Mouse (Mus musculus) left cerebral cortex, adult 2 months (tissue): Measurements from ENCODE around the gene Ahnak. TPM values are rescaled to one million over a fixed set of nuclear protein-coding genes. Genes with fewer than 3 reads are reported as not detected.
A peak's percentile ranks its signal among the peaks of the same experiment; 100 is the strongest.
"Not testable (repeated sequence)": the region's sequence is repeated elsewhere in the genome, so short reads cannot be mapped to it uniquely, and the experiment has no call there.

Experiments
- DNase-seq, 2 experiments: peaks; one replicate each; pipeline ENCODE4 v3.0.0; 2021 to 2022; ENCODE audit warnings: low spot score in 2 of 2, mixed read lengths in 1 of 2; ENCODE audit errors: extremely low spot score in 1 of 2
- H3K27ac ChIP-seq: fragments of 200-600 bp; 2 replicates; pipeline ENCODE4 v1.8.1; 2022
- H3K4me3 ChIP-seq: fragments of 200-600 bp; 2 replicates; pipeline ENCODE4 v1.8.1; 2022
- CTCF ChIP-seq: fragments of 200-600 bp; IDR thresholded peaks from 2 replicates; pipeline ENCODE4 v1.8.1; 2022; ENCODE audit warnings: antibody characterized with exemption, mild to moderate bottlenecking, moderate library complexity
- intact Hi-C: fragments of 180-260 bp; cut with DNase I; formaldehyde crosslinking; loops from one replicate; pipeline ENCODE4 v1.15.1; 2025
- total RNA-seq, 2 experiments: library from RNA; stranded (reverse); gene quantifications; 2 replicates each; pipeline ENCODE4 v1.2.3; 2021

The Ahnak gene
- total RNA-seq, 2 experiments from 2014 or later, result 22.5 to 32.2 TPM

DNA sequence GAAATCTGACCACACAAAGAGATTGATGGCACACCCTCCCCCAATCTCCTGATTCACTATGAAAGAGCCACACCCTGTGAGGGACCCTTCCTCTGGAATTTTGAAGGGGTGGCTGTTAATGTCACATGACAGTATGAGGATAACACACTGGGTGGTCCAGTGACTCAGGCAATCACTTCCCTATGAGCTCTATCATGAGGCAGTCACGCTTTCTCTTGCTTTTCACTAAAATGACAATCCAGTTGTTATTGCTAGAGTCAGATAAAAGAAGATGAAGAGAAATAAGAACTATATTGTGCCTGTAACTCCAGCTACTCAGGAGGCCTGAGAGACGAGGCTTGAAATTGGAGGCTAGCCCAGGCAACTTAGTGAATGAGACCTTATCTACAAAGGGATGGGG is 86.5 kb downstream of the Ahnak start:
- TF ChIP-seq CTCF, result no peak
- Histone ChIP-seq H3K27ac (peak overlapping the region; percentile 54; the same call in 1 of the 2 replicates), H3K4me3 (no peak overlapping the region)
- no peak for DNase-seq
- intact Hi-C loops, result loop anchor here (2.0 kb wide), 1 partner anchor 77 kb away; no protein-coding TSS in a partner anchor

DNA sequence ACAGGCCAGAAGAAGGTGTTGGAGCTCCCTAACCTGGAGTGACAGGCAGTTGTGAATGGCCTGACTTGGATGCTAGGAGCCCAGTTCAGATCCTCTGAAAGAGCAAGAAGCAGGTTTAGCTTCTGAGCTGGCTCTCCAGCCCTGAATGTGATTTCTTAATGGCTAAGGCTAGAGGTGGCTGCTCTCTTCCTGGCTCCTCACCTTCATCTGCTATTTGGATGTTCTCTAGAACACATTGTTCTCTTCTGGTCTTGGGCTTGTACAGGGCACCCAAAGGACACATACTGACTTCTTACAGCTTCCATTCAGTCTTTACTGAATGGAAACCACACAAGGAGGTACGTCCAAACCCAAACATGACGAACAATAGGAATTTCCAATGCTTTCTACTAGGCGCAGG is 87.0 kb downstream of the Ahnak start:
- DNase-seq, result no peak
- intact Hi-C loops, result no loop called here

GRCm38 (mm10) chr19:9076982-9077660 is 88.0 kb downstream of the Ahnak start:
- no peak overlapping the region for H3K4me3 ChIP-seq
- no peak for DNase-seq
- TF ChIP-seq CTCF, result no peak
- H3K27ac ChIP-seq, result 0 out of 2 replicates have a peak overlapping the region, but pooled peaks have one; percentile 28
- intact Hi-C loops, result no loop called here

More for the DNA sequence above, 87.0 kb downstream of the Ahnak start:
- H3K27ac ChIP-seq, result peak overlapping the region; percentile 54; the same call in 1 of the 2 replicates
- no peak overlapping the region for H3K4me3 ChIP-seq
- TF ChIP-seq CTCF, result no peak

GRCm38 (mm10) chr19:9079916-9080315 is 90.8 kb downstream of the Ahnak start:
- no peak for TF ChIP-seq CTCF
- intact Hi-C loops, result no loop called here
- Histone ChIP-seq H3K4me3 (no peak overlapping the region), H3K27ac (no peak overlapping the region)
- DNase-seq, result no peak

DNA sequence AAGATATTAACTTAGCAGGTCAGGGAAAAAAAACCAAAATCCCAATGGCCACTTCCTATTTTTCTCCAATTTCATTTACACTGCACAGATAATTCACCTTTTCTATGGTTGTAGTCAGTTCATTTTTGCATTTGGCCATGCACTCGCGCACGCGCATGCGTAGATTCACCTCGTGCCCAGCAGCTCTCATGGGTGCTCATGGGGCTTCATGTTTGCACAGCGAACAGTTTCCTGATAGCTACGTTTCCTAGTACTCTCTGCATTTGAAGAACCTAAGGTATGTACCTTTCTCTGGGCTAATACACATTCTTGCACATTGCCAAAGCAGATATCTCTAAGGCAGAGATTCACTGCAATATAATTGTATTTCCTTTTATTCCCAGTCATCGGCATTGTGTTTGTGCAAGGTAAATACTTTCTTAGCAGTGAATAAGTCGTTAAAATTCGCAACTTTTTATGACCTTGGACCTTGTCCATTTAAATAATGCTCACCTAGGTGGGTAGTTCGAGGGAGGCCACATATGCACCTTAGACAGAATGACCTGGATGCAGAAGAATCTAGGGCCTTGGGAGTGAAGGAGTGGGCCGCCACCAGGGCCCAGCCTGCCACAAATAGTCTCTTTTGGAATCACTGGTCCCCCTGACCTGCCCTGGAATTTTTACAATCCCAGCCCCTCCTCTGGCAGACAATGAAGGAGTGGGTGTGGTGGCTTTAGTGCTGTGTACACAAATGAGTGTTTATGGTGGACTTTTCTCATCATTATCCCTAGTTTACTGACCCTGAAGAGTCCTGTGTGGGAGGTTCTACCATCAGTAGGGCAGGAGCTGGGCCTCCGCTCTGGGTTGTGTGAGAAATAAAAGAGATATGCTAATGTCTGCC is 92.5 kb downstream of the Ahnak start:
- TF ChIP-seq CTCF, result no peak

GRCm38 (mm10) chr19:9082191-9083009 is 93.3 kb downstream of the Ahnak start:
- intact Hi-C loops, result loop anchor here (1.0 kb wide), 2 partner anchors 89 to 107 kb away; no protein-coding TSS in a partner anchor
- Histone ChIP-seq H3K27ac (no peak overlapping the region), H3K4me3 (no peak overlapping the region)
- TF ChIP-seq CTCF, result peak; percentile 95
- peak; percentile 72 to 74 for DNase-seq

More for the DNA sequence above, 92.5 kb downstream of the Ahnak start:
- H3K4me3 ChIP-seq, result no peak overlapping the region
- DNase-seq, result no peak
- intact Hi-C loops, result loop anchor here (1.0 kb wide), 2 partner anchors 88 to 106 kb away; no protein-coding TSS in a partner anchor
- no peak overlapping the region for H3K27ac ChIP-seq

DNA sequence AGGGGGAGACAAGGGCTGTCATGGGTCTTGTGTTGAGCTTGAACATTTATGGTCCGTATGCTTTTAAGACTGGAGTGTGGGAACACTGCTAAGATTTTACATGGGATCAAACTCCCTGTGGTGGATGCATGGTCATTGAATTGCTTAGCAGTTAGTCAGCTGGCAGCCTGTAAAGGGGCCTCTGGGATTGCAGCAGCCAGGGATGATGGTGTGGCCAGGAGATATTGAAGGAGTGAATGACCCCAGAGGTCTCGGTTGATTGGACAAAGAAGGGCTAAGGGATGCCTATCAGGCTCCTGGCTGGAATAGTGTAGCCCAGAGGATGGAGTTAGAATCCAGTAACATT is 93.9 kb downstream of the Ahnak start:
- Histone ChIP-seq H3K4me3 (no peak overlapping the region), H3K27ac (no peak overlapping the region)
- DNase-seq, result no peak
- no peak for TF ChIP-seq CTCF
- intact Hi-C loops, result no loop called here

- DNase-seq, H3K4me3 ChIP-seq, intact Hi-C loops, H3K27ac ChIP-seq: not testable (repeated sequence)
Measured at GRCm38 (mm10) chr19:9083892-9084291, 94.8 kb downstream of the Ahnak start.

GRCm38 (mm10) chr19:9087821-9088220 is 98.7 kb downstream of the Ahnak start, which contains the start of gene Scgb1a1:
Gene Scgb1a1 (minus strand): TSS chr19:9087958.
- no peak for DNase-seq
- Histone ChIP-seq H3K27ac (no peak within 1 kb of the TSS), H3K4me3 (no peak within 1 kb of the TSS)
- intact Hi-C loops, result no loop called here
- no peak for TF ChIP-seq CTCF

GRCm38 (mm10) chr19:9090191-9090590 is 101.1 kb downstream of the Ahnak start:
- Histone ChIP-seq H3K27ac (no peak overlapping the region), H3K4me3 (no peak overlapping the region)
- intact Hi-C loops, result no loop called here
- DNase-seq, result no peak
- no peak for TF ChIP-seq CTCF

GRCm38 (mm10) chr19:9090709-9091108 is 101.6 kb downstream of the Ahnak start:
- intact Hi-C loops, result no loop called here
- Histone ChIP-seq H3K27ac (no peak overlapping the region), H3K4me3 (no peak overlapping the region)
- TF ChIP-seq CTCF, result no peak
- DNase-seq, result no peak
